Mouse (Mus musculus) right cerebral cortex, postnatal 4 days (tissue): ENCODE results near the gene Stard10.

Experiments
- DNase-seq: peaks from one replicate; pipeline ENCODE4 v3.0.0-alpha.2; 2022

Stard10 gene

GRCm38 (mm10) chr7:101335228-101335627 is 18.3 kb downstream of the Stard10 start:
- no peak for DNase-seq

DNA sequence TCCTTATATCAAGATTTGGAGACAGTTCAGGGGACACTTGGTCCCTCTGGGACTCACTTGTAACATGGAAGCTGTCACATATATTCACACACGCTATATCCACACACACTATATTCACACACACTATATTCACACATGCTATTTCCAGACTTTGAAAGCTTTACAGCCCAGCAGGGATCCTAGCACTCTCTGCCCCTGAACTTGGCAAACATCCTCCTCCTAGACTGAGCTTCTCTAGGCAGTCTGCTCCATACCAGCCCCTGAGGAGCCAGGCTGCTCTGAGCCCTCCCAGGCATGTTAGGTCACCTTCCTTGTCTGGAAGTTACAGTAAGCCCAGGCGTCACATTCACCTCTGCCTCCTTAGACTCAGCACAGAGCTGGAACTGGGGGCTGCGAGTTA is 19.8 kb downstream of the Stard10 start:
- DNase-seq: no peak

DNA sequence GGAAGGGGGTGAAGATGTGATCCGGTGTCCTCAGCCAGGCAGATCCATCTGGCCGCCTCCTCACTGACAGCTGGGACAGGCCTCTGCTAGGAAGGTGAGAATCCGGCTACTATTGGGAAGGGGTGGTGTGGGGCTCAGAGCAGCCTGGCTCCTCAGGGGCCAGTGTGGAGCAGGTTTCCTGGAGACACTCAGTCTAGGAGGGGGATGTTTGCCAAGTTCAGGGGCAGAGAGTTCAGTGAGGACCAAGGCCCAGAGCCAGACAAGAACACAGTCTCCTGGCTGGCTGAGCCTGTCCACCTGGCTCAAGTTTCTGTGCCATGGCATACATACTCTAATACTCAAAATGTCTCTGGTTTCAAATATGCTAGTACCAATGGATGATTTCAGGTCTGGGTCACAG is 20.5 kb downstream of the Stard10 start:
- DNase-seq: no peak

- DNase-seq: no peak
Observed at GRCm38 (mm10) chr7:101341405-101341804, 24.5 kb downstream of the Stard10 start.

DNA sequence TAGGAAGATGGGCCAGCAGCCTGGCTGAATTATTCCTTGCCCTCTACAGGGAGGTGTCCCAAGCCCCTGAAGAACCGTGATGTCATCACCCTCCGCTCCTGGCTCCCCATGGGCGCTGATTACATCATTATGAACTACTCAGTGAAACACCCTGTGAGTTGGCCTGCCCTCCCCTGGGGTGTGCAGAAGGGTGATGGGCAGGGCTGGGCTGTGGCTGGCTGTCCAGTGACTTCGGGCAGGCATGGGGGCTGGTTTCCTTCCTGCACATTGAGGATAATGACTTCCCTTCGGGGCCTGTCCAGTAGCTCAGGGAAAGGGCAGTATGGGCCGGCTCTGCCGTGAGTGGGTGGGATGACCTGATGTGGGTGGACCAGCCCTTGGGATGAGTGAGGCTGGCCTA is 26.2 kb downstream of the Stard10 start:
- no peak for DNase-seq

- no peak for DNase-seq
Observed at GRCm38 (mm10) chr7:101344892-101345291, 28.0 kb downstream of the Stard10 start.

DNA sequence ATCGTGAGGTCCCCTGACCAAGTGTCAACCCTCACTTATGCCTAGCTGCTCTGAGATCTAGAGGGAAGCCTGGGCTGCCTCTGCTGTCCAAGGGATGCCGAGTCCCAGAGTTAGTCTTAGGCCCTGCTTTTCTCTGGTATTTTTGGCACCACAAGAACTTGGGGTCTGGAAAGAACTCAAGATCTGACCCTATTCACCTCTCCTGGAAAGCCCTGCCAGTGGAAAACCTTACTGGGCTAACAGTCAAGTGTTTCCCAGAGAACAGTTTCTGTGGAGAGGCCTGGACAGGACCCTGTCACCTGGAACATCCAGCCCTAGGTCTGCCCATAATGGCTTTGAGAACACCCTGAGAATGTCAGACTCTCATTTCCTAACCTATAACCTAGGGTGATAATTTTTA is 30.1 kb downstream of the Stard10 start:
- DNase-seq: no peak

DNA sequence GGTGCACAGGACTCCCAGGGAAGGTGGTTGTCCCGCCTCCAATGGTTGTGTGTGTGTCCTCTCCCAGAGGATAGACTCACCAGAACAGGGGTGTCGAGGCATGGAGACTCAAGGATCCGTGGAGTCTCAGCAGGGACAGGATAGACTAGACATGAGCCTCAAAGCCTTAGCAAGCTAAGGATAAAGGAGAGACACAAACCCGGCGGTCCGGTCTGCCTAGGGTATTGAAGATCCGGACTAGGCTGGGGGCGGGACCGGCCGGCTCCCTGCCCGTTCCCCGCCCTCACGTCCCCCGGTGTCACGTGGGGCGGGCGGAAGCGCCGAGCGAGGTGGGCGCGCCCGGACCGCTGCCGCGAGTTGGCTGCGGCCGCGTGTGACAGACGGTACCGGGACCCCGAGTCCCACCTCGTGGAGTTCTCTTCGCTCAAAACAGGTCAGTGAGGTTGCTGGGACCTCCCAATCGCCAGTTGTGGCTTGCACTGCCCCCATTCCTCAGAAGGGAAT is 30.9 kb downstream of the Stard10 start, which contains the start of gene Arap1:
Gene Arap1 (plus strand): TSS at position 301 of the 504 bp plus-strand sequence.
- DNase-seq: peak; percentile 38

- DNase-seq: no peak
Observed at GRCm38 (mm10) chr7:101348312-101348711, 31.4 kb downstream of the Stard10 start.

DNA sequence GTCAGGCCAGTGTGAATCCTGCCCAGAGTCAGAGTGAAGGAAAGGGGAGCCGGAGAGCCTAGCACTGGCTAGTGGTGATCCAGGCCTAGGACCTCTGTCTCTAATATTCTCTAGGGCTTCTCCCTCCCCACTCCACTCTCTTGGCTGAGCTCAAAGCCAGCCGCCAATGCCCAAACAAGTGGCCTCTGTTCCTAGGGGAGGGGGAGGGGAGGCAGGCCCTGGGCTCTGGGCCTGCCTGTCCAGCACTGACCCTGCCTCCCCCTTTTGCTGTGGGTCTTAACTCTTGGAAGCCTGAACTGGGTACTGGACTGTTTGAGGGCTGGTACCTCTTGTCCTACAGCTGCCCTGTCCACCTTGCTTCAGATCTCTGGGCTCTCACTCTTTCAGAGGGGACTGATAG is 33.0 kb downstream of the Stard10 start:
- peak; percentile 56 for DNase-seq

- no peak for DNase-seq
Observed at GRCm38 (mm10) chr7:101352404-101352803, 35.5 kb downstream of the Stard10 start.

- no peak for DNase-seq
Observed at GRCm38 (mm10) chr7:101354423-101354822, 37.5 kb downstream of the Stard10 start.

DNA sequence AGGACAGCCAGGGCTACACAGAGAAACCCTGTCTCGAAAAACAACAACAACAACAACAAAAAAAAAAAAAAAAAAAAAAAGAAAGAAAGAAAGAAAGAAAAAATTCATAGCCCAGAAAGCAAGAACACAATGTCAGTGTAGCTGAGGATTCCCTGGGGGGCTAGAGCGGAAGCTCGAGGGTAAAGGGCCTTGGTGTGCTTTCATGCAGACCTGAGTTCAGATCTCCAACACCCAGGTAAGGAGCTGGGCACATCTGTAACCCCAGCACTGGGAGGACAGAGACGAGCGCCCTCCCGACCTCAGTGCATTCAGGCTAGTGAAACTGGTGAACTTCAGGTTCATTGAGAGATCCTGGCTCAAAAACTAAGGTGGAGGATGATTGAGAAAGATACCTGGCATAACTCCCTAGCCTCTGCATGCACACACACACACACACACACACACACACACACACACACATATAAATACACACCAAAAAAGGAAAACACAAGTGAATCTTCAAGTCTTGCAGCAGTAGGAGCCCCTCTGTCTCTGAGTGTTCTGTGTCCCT is 38.7 kb downstream of the Stard10 start:
- no peak for DNase-seq

- no peak for DNase-seq
Observed at GRCm38 (mm10) chr7:101356868-101357267, 40.0 kb downstream of the Stard10 start.

DNA sequence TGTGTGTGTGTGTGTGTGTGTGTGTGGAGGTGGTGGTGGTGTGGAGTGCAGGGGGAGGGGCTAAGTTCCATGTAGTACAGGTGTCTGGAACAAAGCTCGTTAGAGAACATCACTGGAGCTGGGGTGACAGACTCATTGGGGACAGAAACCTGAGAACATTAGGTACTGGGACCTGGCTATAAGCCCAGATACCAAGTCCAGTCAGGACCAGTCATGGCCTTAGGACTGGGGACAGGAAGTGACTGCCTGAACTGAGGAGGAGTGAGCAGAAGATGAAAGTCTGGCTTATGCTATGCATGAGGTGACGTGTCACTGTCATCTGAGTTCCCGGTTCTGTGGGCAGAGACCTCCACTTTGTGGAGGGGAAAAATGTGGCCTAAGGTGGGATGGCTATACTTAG is 43.5 kb downstream of the Stard10 start:
- no peak for DNase-seq

DNA sequence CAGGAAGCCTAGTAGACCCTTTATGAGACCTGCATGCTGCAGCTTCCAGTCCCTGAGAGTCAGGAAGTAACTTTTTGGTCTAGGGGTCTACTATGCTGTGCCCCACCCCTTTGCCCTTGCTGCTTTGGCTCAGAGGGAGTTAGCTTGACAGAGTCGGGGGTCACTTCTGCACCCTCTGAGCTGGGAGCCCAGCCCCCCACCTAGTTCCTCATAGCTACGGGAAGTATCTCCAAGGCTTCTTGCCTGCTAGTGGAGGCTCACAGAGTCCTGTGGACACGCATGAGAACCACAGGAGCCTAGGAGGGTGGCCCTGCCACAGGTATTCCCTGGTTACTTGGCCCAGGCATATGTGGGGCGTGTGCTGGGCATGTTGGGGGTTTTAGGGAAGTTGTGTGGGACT is 44.1 kb downstream of the Stard10 start:
- no peak for DNase-seq

- DNase-seq: no peak
Observed at GRCm38 (mm10) chr7:101361767-101362166, 44.9 kb downstream of the Stard10 start.

DNA sequence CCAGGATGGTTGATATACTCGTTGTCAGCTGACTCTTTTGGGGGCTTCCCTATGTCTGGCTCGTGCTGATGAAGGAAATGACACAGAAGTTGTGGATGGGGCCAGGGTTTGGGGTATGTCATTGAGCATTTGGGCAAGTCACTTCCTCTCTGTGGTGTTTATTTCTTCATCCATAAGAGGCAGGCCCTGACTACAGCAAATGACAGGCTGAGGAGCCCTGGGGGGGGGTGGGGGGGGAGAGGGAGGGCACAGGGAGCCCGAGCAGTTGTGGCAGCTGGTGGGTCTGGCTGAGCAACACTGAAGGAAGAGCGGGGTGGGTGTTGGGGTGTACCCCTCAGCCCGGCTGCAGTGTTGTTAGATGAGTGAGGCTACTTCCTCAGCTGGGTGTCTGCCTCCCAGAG is 45.9 kb downstream of the Stard10 start:
- DNase-seq: no peak

DNA sequence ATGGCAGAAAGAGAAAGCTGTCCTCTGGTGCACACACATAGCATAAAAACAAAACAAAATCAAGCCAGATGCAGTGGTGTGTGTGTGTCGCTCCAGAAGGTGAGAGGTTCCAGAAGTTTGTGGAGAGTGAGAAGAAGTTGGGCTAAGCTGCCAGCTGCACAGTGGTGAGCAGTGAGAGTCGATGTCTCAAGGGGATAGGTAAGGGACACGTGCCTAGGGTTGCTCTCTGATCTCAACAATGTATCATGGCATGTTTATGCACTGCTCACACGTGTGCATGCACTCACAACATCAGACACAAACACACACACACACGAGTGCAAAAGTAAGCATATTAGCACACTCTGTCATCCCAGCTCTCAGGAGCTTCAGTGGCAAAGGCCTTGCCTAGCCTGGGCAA is 47.0 kb downstream of the Stard10 start:
- DNase-seq: no peak

GRCm38 (mm10) chr7:101367901-101368852 is 51.3 kb downstream of the Stard10 start:
- DNase-seq: no peak

- no peak for DNase-seq
Observed at GRCm38 (mm10) chr7:101369666-101370065, 52.8 kb downstream of the Stard10 start.

- DNase-seq: no peak
Observed at GRCm38 (mm10) chr7:101373082-101373481, 56.2 kb downstream of the Stard10 start.

DNA sequence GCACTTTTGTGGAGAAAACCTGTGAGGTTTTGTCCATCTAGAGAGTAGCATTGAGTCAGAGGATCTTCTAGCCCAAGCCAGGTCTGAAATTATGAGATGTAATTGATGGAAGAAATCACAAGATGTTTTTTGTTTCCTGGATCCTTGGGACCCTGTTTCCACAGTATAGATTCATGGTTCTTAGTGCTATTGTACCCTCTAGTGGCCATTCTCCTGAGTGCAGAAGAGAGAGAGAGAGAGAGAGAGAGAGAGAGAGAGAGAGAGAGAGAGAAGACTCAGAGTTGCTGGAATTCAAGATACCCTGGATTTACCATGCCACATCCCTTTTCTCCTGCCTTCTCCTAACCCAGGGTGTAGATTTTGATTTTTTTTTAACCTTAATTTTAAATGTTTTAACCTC is 57.3 kb downstream of the Stard10 start:
- DNase-seq: no peak

- DNase-seq: no peak
Observed at GRCm38 (mm10) chr7:101376701-101377340, 59.9 kb downstream of the Stard10 start.
